Mouse (Mus musculus) C2C12 (cell line): ENCODE data around the gene Olfr325.

Experiments used
- CTCF ChIP-seq: IDR thresholded peaks from one replicate; pipeline ENCODE4 v1.5.1; 2011; ENCODE audit not compliant: control insufficient read depth, insufficient read depth, insufficient read length
- MAX ChIP-seq: IDR thresholded peaks from one replicate; pipeline ENCODE4 v1.6.1; 2011; ENCODE audit warnings: mild to moderate bottlenecking, control low read depth
- MYOD1 ChIP-seq: IDR thresholded peaks from one replicate; pipeline ENCODE4 v1.6.1; 2011; ENCODE audit warnings: low read depth; ENCODE audit not compliant: control insufficient read depth, insufficient read length

DNA sequence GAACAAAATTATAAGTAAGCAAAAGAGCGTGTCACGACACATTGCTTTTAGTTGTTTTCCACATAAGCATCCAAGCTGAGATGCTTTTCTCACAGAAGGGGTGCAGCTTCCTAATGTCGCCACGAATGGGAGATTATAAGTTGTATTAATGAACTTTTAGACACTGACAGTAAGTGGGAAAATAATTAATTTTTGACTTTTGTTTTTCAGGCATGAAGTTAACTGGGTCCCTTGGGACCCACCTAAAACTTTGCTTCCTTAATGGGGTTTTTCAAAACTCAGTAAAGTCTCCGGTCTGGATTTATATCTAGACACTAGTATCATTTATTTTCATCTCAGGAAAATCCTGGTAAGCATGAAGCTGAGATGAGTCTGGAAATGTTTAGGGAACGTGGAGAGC lies 17.3 kb downstream of the Olfr325 start, which contains the start of gene Olfr324:
- TF ChIP-seq CTCF (no peak), MYOD1 (no peak), MAX (no peak)
